Mouse (Mus musculus) heart, adult 9 months (tissue): Measurements from ENCODE around the gene Mmd2.

Experiments used
- DNase-seq, 2 experiments: peaks; one replicate each; pipeline ENCODE4 v3.0.0; 2022; ENCODE audit warnings: low spot score in 2 of 2

Gene Mmd2

DNA sequence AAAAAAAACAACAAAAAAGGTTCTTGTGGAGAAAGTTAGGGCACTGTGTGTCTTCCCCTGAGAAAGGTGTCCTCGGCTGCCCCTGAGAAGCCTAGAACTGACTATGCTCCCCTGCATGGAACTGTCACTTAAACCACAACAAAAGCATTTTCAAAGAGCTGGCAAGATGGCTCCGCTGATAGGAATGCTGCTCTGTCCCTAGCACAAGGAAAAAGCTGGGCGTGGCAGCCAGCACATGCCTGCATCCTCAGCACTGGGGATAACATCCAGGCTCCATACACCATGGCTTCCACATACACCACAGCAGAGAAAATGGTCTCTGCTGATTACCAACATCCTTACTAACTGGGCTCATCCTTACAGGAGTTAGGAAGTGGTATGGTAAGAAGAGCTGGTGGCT is 61.5 kb downstream of the Mmd2 start:
- no peak for DNase-seq

GRCm38 (mm10) chr5:142546344-142546743 is 62.3 kb downstream of the Mmd2 start:
- no peak for DNase-seq

- no peak for DNase-seq
These were observed 63.4 kb downstream of the Mmd2 start for GRCm38 (mm10) chr5:142545014-142545795.

GRCm38 (mm10) chr5:142537286-142537685 is 71.3 kb downstream of the Mmd2 start:
- no peak for DNase-seq

DNA sequence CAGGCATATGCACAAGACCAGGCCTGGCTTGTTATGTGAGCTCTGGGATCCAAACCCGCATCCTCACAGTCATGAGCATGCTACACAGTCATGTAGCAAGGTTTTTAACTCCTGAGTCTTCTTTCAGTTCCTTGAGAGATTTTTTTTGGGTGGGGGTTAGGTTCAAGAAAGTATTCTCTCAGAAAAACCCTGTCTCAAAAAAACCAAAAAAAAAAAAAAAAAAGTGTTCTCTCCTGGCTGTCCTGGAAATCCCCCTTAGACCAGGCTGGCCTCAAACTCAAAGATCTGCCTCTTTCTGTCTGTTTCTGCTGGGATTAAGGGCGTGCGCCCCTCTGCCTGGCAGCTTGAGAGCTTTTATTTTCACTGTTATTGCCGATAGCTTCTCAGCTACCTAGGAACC is 73.2 kb downstream of the Mmd2 start:
- DNase-seq, result no peak

- no peak for DNase-seq
These were observed 78.7 kb downstream of the Mmd2 start, which contains the start of gene Papolb for GRCm38 (mm10) chr5:142529915-142530314. TSS of gene Papolb (minus strand) at chr5:142530076.

DNA sequence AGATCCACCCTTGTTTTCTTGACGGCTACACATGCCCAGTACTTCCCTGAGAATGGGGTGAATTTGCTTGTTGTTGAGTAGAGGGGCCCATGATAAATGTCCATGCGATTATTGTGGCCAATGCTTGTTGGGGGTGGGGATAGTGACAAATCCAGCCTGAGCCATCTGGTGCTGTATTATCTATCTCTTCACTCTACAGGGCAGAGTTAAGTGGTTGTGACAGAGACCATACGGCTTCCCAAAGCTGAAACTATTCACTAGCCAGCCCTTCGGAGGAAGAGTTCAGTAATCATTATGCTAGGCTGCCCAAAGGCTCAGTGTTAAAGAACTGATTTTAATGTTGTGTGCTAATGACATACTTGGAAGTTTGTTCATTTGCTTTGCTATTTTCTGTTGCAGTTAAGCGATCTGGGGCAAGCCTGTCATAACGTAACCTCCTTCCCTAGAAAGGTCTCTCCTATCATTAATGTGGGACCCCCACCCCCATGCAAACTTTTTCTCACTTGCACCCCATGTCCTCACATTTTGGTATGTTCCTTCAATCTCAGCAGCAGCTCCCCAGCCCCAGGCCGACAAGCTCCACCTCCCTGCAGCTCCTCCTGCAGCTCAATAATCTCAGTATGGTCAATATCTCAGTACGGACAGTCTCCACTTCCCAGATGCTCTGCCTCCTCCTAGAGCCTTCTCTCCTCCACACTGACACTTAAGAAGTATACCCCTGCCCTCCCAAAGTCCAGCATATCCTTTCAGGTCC is 83.7 kb downstream of the Mmd2 start:
- DNase-seq, result no peak

DNA sequence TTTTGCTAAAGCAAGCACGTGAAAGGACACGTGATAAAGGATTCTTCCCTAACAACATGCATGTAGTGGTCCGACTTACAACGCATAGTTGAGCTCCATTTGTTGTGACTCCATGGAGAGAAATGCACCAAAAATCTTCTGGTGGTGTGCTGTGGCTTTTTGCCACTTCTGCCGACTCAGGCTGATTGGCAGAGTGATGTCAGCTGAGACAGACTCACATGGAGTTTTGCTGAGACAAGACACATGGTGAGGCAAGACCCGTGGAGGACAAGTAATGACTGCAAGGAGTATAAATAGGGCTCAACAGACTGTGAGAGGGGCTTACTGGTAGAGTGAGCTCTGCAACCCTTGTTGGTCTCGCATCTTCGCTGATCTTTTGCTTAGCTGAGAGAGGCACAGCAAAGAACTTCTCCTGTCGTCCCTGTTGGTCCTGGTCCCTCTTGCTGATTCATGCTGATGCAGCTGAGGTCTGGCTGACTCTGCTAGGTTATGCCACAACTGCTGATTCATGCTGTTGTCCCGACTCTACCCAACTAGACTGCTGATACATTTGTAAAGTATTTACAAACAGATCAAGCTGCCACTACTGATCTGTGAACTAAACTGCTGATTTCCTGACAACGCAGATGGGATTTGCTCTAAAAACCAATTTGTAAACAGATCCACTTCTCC is 87.3 kb downstream of the Mmd2 start:
- no peak for DNase-seq

GRCm38 (mm10) chr5:142520360-142520759 is 88.2 kb downstream of the Mmd2 start:
- DNase-seq, result no peak

DNA sequence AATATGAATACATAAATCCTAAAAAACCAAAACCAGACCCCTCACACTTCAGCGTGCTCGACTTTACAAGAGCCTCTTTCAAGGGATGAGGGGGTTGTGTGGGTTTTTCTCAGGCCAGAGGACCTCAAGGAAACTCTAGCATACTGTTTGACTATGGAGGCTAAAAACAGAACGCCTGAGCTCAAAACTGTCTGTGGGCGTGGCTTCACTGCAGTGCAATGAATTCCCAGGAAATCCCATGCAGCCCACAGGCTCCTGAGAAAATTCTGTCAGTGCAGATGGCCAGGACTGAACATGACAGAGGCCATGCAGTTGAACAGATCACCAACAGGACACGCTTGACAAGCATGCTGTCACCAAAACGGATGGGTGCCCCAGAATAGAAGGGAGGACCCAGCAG is 89.6 kb downstream of the Mmd2 start:
- DNase-seq, result no peak
